Mouse (Mus musculus): ENCODE measurements at regions not wholly inside any gene's neighbourhood (a gene's known extent, or its start where the extent isn't known, plus 50 kb on each side); places are given as distances from the start of the nearest gene placed in this dataset.

GRCm38 (mm10) chr3:9098441-9098840, 511.4 kb downstream of the Zfp704 start:
- TF ChIP-seq CTCF (IDR thresholded peaks at IDR 0.05) (no peak), EP300 (IDR thresholded peaks at IDR 0.05) (no peak)
